Mouse (Mus musculus) thymus, postnatal 0 days (tissue): Measurements from ENCODE around the gene Sh3bp2. TPM values are rescaled to one million over a fixed set of nuclear protein-coding genes. Genes with fewer than 3 reads are reported as not detected.

Experiments used
- DNase-seq: peaks from one replicate; pipeline ENCODE4 v3.0.0-alpha.2; 2015; ENCODE audit warnings: low spot score
- polyA plus RNA-seq: library from polyadenylated mRNA; unstranded; fragments of >200 nt; fragmentation: Nextera tagmentation; extraction: Ambion mirVana; gene quantifications from 2 replicates; pipeline ENCODE4 v1.2.1, GENCODE M21; 2015

The Sh3bp2 gene
- 10.5 and 16.2 TPM in 2 replicates for polyA plus RNA-seq

GRCm38 (mm10) chr5:34525663-34526476 is at the start of gene Sh3bp2:
Gene Sh3bp2, plus strand, starts transcription at chr5:34525838.
- peak; percentile 90 for DNase-seq

GRCm38 (mm10) chr5:34480926-34481325 is 44.7 kb upstream of the Sh3bp2 start:
- no peak for DNase-seq

GRCm38 (mm10) chr5:34485731-34486130 is 39.9 kb upstream of the Sh3bp2 start:
- no peak for DNase-seq

- DNase-seq, result no peak
Observed at GRCm38 (mm10) chr5:34487320-34488090, 38.1 kb upstream of the Sh3bp2 start.

GRCm38 (mm10) chr5:34488741-34489417 is 36.8 kb upstream of the Sh3bp2 start:
- no peak for DNase-seq

- no peak for DNase-seq
Observed at GRCm38 (mm10) chr5:34489418-34489787, 36.2 kb upstream of the Sh3bp2 start.

GRCm38 (mm10) chr5:34496745-34497144 is 28.9 kb upstream of the Sh3bp2 start:
- no peak for DNase-seq

GRCm38 (mm10) chr5:34500886-34501285 is 24.8 kb upstream of the Sh3bp2 start:
- no peak for DNase-seq

- DNase-seq, result no peak
Observed at GRCm38 (mm10) chr5:34501588-34501987, 24.1 kb upstream of the Sh3bp2 start.

GRCm38 (mm10) chr5:34502411-34502810 is 23.2 kb upstream of the Sh3bp2 start:
- DNase-seq, result no peak

GRCm38 (mm10) chr5:34502821-34503220 is 22.8 kb upstream of the Sh3bp2 start:
- no peak for DNase-seq

GRCm38 (mm10) chr5:34512486-34512885 is 13.2 kb upstream of the Sh3bp2 start:
- no peak for DNase-seq

- peak; percentile 93 for DNase-seq
Observed at GRCm38 (mm10) chr5:34513466-34514217, 12.0 kb upstream of the Sh3bp2 start, which contains the start of gene Tnip2. Gene Tnip2, minus strand, starts transcription at chr5:34513991.

GRCm38 (mm10) chr5:34514218-34514566 is 11.4 kb upstream of the Sh3bp2 start:
- no peak for DNase-seq

- DNase-seq, result no peak
Observed at GRCm38 (mm10) chr5:34515096-34515495, 10.5 kb upstream of the Sh3bp2 start.

GRCm38 (mm10) chr5:34517913-34518312 is 7.7 kb upstream of the Sh3bp2 start:
- peak; percentile 84 for DNase-seq

- no peak for DNase-seq
Observed at GRCm38 (mm10) chr5:34519389-34519910, 6.2 kb upstream of the Sh3bp2 start.

- DNase-seq, result peak; percentile 84
Observed at GRCm38 (mm10) chr5:34520458-34521209, 5.0 kb upstream of the Sh3bp2 start.

- DNase-seq, result no peak
Observed at GRCm38 (mm10) chr5:34521337-34521736, 4.3 kb upstream of the Sh3bp2 start.

GRCm38 (mm10) chr5:34523958-34524485 is 1.6 kb upstream of the Sh3bp2 start:
- no peak for DNase-seq
